Mouse (Mus musculus) CH12.LX (cell line): ENCODE measurements around the gene Agxt. TPM values are rescaled to one million over a fixed set of nuclear protein-coding genes. Genes with fewer than 3 reads are reported as not detected.

Experiments
- DNase-seq: peaks from one replicate; pipeline ENCODE4 v3.0.0-alpha.2; 2013; ENCODE audit errors: extremely low read depth
- H3K27ac ChIP-seq: 2 replicates; pipeline ENCODE4 v1.5.1; 2012; ENCODE audit warnings: low read depth, mild to moderate bottlenecking, control low read depth, moderate library complexity; ENCODE audit not compliant: insufficient read depth
- H3K27me3 ChIP-seq: replicated peaks from 2 replicates; pipeline ENCODE3; 2012; ENCODE audit warnings: inconsistent platforms
- H3K36me3 ChIP-seq, 2 experiments: replicated peaks in 1 of 2; 2 replicates each; pipeline versions ENCODE3 to v1.6.1; 2012; ENCODE audit warnings: inconsistent platforms in 1 of 2, low read length in 1 of 2, mild to moderate bottlenecking in 1 of 2, mixed read lengths in 1 of 2, moderate library complexity in 1 of 2; ENCODE audit not compliant: control insufficient read depth in 1 of 2, insufficient read depth in 1 of 2
- H3K4me1 ChIP-seq, 2 experiments: 2 replicates each; pipeline ENCODE4 v1.6.1; 2012; ENCODE audit warnings: inconsistent platforms in 1 of 2, moderate library complexity in 1 of 2; ENCODE audit not compliant: insufficient read depth in 2 of 2, control insufficient read depth in 1 of 2
- H3K4me2 ChIP-seq: 2 replicates; pipeline ENCODE4 v1.6.1; 2012; ENCODE audit warnings: low read depth, mild to moderate bottlenecking, control low read depth; ENCODE audit not compliant: poor library complexity, insufficient read depth, severe bottlenecking
- H3K4me3 ChIP-seq, 3 experiments: fragments of 150-350 bp in 1 of 3; sonication (generic) in 1 of 3; replicated peaks in 1 of 3; 2 replicates each; pipeline versions ENCODE3 to v1.5.1; 2011 to 2012; ENCODE audit warnings: low read depth in 2 of 3, low read length in 2 of 3, mild to moderate bottlenecking in 2 of 3, moderate library complexity in 2 of 3, control low read depth in 1 of 3, improper control_type of control experiment in 1 of 3, inconsistent platforms in 1 of 3, mixed read lengths in 1 of 3; ENCODE audit not compliant: poor library complexity in 1 of 3
- H3K79me2 ChIP-seq: replicated peaks from 2 replicates; pipeline ENCODE4 v1.6.1; 2012; ENCODE audit warnings: mild to moderate bottlenecking, moderate library complexity; ENCODE audit not compliant: control insufficient read depth, poor library complexity, insufficient read depth, severe bottlenecking; ENCODE audit errors: extremely low read depth
- H3K9ac ChIP-seq: 2 replicates; pipeline ENCODE4 v1.6.1; 2012; ENCODE audit warnings: low read depth, mild to moderate bottlenecking, control low read depth, moderate library complexity; ENCODE audit not compliant: insufficient read depth
- H3K9me3 ChIP-seq: replicated peaks from 2 replicates; pipeline ENCODE3; 2012; ENCODE audit warnings: low read length, inconsistent platforms, mixed read lengths
- CHD2 ChIP-seq: IDR thresholded peaks from 2 replicates; pipeline ENCODE4 v1.6.1; 2011; ENCODE audit warnings: low read length, improper control_type of control experiment
- GABPA ChIP-seq: IDR thresholded peaks from 2 replicates; pipeline ENCODE4 v1.6.1; 2012; ENCODE audit warnings: low read depth, low read length, improper control_type of control experiment, inconsistent platforms; ENCODE audit not compliant: insufficient replicate concordance
- HCFC1 ChIP-seq: IDR thresholded peaks from 2 replicates; pipeline ENCODE4 v1.6.1; 2012; ENCODE audit warnings: low read depth, mild to moderate bottlenecking, inconsistent platforms, low read length, improper control_type of control experiment
- IRF4 ChIP-seq: IDR thresholded peaks from 2 replicates; pipeline ENCODE4 v1.6.1; 2014; ENCODE audit warnings: low read depth, mild to moderate bottlenecking, inconsistent platforms, low read length, improper control_type of control experiment
- MAZ ChIP-seq: IDR thresholded peaks from 2 replicates; pipeline ENCODE4 v1.6.1; 2012; ENCODE audit warnings: low read depth, mild to moderate bottlenecking, inconsistent platforms, low read length, improper control_type of control experiment, moderate library complexity
- MEF2A ChIP-seq: IDR thresholded peaks from 2 replicates; pipeline ENCODE4 v1.6.1; 2014; ENCODE audit warnings: low read depth, mild to moderate bottlenecking, inconsistent platforms, low read length, improper control_type of control experiment, borderline replicate concordance
- POLR2AphosphoS2 ChIP-seq: IDR thresholded peaks from 2 replicates; pipeline ENCODE4 v1.6.1; 2011; ENCODE audit warnings: low read depth, low read length, improper control_type of control experiment
- RCOR1 ChIP-seq: conservative IDR thresholded peaks from 2 replicates; pipeline ENCODE4 v1.6.1; 2012; ENCODE audit warnings: low read depth, mild to moderate bottlenecking, inconsistent platforms, low read length, improper control_type of control experiment
- TBP ChIP-seq: conservative IDR thresholded peaks from 2 replicates; pipeline ENCODE4 v1.6.1; 2011; ENCODE audit warnings: low read depth, low read length, improper control_type of control experiment
- USF1 ChIP-seq: IDR thresholded peaks from 2 replicates; pipeline ENCODE4 v1.6.1; 2014; ENCODE audit warnings: low read depth, mild to moderate bottlenecking, inconsistent platforms, low read length, improper control_type of control experiment
- ZC3H11A ChIP-seq: IDR thresholded peaks from 2 replicates; pipeline ENCODE4 v1.6.1; 2012; ENCODE audit warnings: low read depth, mild to moderate bottlenecking, inconsistent platforms, low read length, improper control_type of control experiment
- dilution Hi-C: fragments of 300-500 bp; cut with MboI; formaldehyde crosslinking; loops from 2 replicates; pipeline ENCODE4 v1.14.3; 2020; ENCODE audit warnings: low sequenced_read_pairs; ENCODE audit not compliant: extremely low pct_unique_long_range_greater_than_20kb, extremely low pct_ligation_motif_present
- in situ Hi-C: fragments of 300-500 bp; cut with MboI; formaldehyde crosslinking; loops from 3 replicates; pipeline ENCODE4 v1.14.3; 2019; ENCODE audit warnings: low sequenced_read_pairs, low pct_ligation_motif_present, low pct_unique_long_range_greater_than_20kb, mixed read lengths
- polyA plus RNA-seq: library from polyadenylated mRNA; unstranded; fragments of >175 nt; gene quantifications from 2 replicates; pipeline ENCODE4 v1.2.1, GENCODE M21; 2012; ENCODE audit warnings: low read depth; ENCODE audit not compliant: insufficient read length
- total RNA-seq, 2 experiments: library from RNA; depleted of rRNA; stranded (reverse); fragments of 300-350 nt in 1 of 2; fragments of >200 nt in 1 of 2; gene quantifications; 2 replicates each; pipeline ENCODE4 v1.2.3; 2012 to 2014

The Agxt gene
- total RNA-seq (2012; rRNA removed) = not detected in 2 replicates
- total RNA-seq (2014; rRNA removed) = not detected in 2 replicates
- not detected in 2 replicates for polyA plus RNA-seq

DNA sequence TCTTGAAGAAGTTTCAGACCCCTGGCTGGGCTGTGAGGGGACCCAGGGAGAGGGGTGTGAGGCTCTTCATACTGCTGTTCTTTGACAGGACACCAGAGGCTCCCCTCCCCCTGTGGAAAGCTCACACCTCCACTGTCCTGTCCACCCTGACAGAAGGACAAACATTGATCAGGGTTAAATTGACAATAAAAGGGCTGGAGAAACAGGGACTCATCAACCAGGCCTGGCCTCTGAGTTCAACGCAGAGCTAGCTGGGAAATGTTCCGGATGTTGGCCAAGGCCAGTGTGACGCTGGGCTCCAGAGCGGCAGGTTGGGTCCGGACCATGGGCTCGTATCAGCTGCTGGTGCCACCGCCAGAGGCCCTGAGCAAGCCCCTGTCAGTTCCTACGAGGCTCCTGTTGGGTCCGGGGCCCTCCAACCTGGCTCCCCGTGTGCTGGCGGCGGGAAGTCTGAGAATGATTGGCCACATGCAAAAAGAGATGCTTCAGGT lies at the start of gene Agxt:
Gene Agxt (plus strand): TSS at position 205 of the 491 bp plus-strand sequence.
- Histone ChIP-seq H3K9ac (no peak within 1 kb of the TSS), H3K27me3 (peaks cover 97% of the 10 kb centered on the region), H3K4me1 (no peaks in the 10 kb centered on the region), H3K36me3 (no peaks in the 10 kb centered on the region), H3K79me2 (no peaks in the 10 kb centered on the region), H3K27ac (no peak within 1 kb of the TSS), H3K4me3 (no peak within 1 kb of the TSS), H3K4me2 (no peak within 1 kb of the TSS), H3K9me3 (no peaks in the 10 kb centered on the region)
- dilution Hi-C loops (no loop called here), in situ Hi-C loops (no loop called here)
- no peak for DNase-seq
- TF ChIP-seq ZC3H11A = no peak
- no peak for TF ChIP-seq RCOR1
- no peak for TF ChIP-seq IRF4
- TF ChIP-seq TBP = no peak
- TF ChIP-seq HCFC1 = no peak
- TF ChIP-seq POLR2AphosphoS2 = no peak

DNA sequence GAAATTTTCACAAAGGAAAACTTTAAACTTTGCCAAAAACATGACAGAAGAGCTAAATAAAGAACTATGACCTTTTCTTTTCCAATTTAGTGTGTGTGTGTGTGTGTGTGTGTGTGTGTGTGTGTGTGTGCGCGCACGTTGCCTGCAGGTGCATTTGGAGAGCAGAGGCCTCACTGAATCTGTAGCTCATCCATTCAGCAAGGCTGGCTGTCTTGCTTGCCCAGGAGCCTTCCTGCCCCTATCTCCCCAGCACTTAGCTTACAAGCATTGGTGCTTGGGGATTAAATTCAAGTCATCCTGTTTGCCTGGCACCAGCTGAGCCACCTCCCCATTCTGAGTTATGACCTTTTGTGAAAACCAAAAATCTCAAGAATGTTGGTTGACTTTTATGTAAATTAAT lies 42.5 kb upstream of the Agxt start:
- H3K79me2 ChIP-seq = no peaks in the 10 kb centered on the region
- H3K4me2 ChIP-seq = no peak overlapping the region
- H3K9me3 ChIP-seq = peaks cover 3% of the 10 kb centered on the region
- dilution Hi-C loops = no loop called here
- no peak overlapping the region for H3K9ac ChIP-seq
- H3K27ac ChIP-seq = no peak overlapping the region
- DNase-seq = no peak
- H3K36me3 ChIP-seq = no peaks in the 10 kb centered on the region
- H3K4me1 ChIP-seq = no peaks in the 10 kb centered on the region
- H3K27me3 ChIP-seq = peaks cover 64% of the 10 kb centered on the region
- TF ChIP-seq CHD2 = no peak
- no peak for TF ChIP-seq RCOR1
- in situ Hi-C loops = no loop called here
- H3K4me3 ChIP-seq = no peak overlapping the region

DNA sequence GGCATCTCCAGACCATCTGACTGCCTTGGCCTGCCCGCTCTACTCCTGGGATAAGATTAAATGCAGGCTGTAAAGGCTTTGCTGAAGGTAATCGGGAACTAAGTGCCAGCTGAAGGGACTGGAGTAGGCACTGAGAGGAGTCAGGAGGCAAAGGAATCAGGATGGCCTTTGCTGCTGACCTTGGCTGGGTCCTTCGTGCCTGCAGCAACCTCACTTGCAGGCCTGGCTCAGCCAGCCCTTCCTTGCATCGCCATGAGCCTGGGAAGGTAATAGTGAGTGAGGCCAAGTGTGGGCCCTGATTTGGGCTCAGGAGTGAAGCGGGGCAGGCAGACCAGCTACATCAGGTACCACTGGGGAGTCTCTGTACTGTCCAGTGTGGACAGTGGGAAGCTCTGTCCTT lies 36.1 kb upstream of the Agxt start:
- in situ Hi-C loops = no loop called here
- H3K4me3 ChIP-seq = no peak overlapping the region
- no peak overlapping the region for H3K27ac ChIP-seq
- dilution Hi-C loops = no loop called here
- no peaks in the 10 kb centered on the region for H3K9me3 ChIP-seq
- H3K79me2 ChIP-seq = no peaks in the 10 kb centered on the region
- no peak overlapping the region for H3K9ac ChIP-seq
- peaks cover 91% of the 10 kb centered on the region for H3K27me3 ChIP-seq
- no peaks in the 10 kb centered on the region for H3K36me3 ChIP-seq
- DNase-seq = no peak
- TF ChIP-seq TBP (no peak), USF1 (no peak), GABPA (no peak), MAZ (no peak), MEF2A (no peak)
- no peak overlapping the region for H3K4me2 ChIP-seq
- no peaks in the 10 kb centered on the region; a peak in 1 of 4 replicates for H3K4me1 ChIP-seq
